Mouse (Mus musculus) limb, embryonic 15.5 days (tissue): ENCODE measurements at regions not wholly inside any gene's neighbourhood (a gene's known extent, or its start where the extent isn't known, plus 50 kb on each side); places are given as distances from the start of the nearest gene placed in this dataset.
A peak's percentile ranks its signal among the peaks of the same experiment; 100 is the strongest.

Experiments used
- ATAC-seq: fragments of 200-750 bp; cut with Nextera tagmentation; 2 replicates; pipeline ENCODE4 v1.8.0; 2017; ENCODE audit warnings: low read depth, moderate TSS enrichment; ENCODE audit not compliant: insufficient number of reproducible peaks, low FRiP score, low TSS enrichment
- H3K27ac ChIP-seq: fragments of 300-500 bp; sonication (generic); 2 replicates; pipeline ENCODE4 v1.5.1; 2015; ENCODE audit warnings: moderate library complexity, mild to moderate bottlenecking, inconsistent platforms
- H3K27me3 ChIP-seq: fragments of 300-500 bp; sonication (generic); 2 replicates; pipeline ENCODE4 v1.6.1; 2015; ENCODE audit warnings: inconsistent platforms
- H3K36me3 ChIP-seq: fragments of 300-500 bp; sonication (generic); 2 replicates; pipeline ENCODE4 v1.6.1; 2015; ENCODE audit warnings: inconsistent platforms
- H3K4me1 ChIP-seq: fragments of 300-500 bp; sonication (generic); 2 replicates; pipeline ENCODE4 v1.6.1; 2015; ENCODE audit warnings: inconsistent platforms
- H3K4me2 ChIP-seq: fragments of 300-500 bp; sonication (generic); 2 replicates; pipeline ENCODE4 v1.6.1; 2015; ENCODE audit warnings: mild to moderate bottlenecking, inconsistent platforms
- H3K4me3 ChIP-seq: fragments of 300-500 bp; sonication (generic); 2 replicates; pipeline ENCODE4 v1.5.1; 2015; ENCODE audit warnings: mild to moderate bottlenecking, inconsistent platforms
- H3K9ac ChIP-seq: fragments of 300-500 bp; sonication (generic); 2 replicates; pipeline ENCODE4 v1.6.1; 2015; ENCODE audit warnings: inconsistent platforms
- H3K9me3 ChIP-seq: fragments of 300-500 bp; sonication (generic); 2 replicates; pipeline ENCODE4 v1.6.1; 2016; ENCODE audit warnings: inconsistent platforms
- WGBS: fragments of 180-500 bp; shearing (Covaris S2); methylation state at CpG from one replicate; pipeline ENCODE4 v1.1.7; 2015; 5-methylcytosine and 5-hydroxymethylcytosine counted together

- Histone ChIP-seq H3K27ac (no peak overlapping the region), H3K4me2 (no peak overlapping the region), H3K4me3 (no peak overlapping the region), H3K27me3 (no peaks in the 10 kb centered on the region), H3K9me3 (no peaks in the 10 kb centered on the region), H3K4me1 (0 out of 2 replicates have a peak, but pooled peaks cover 5% of the 10 kb centered on the region), H3K36me3 (no peaks in the 10 kb centered on the region), H3K9ac (no peak overlapping the region)
- WGBS = 74% methylated on average over 1 of the region's 1 CpGs
- no peak for ATAC-seq
These were observed 229.9 kb upstream of the Trib2 start for GRCm38 (mm10) chr12:16046643-16047042.

- Histone ChIP-seq H3K9me3 (no peaks in the 10 kb centered on the region), H3K27ac (no peak overlapping the region), H3K27me3 (no peaks in the 10 kb centered on the region), H3K4me3 (no peak overlapping the region), H3K36me3 (no peaks in the 10 kb centered on the region), H3K4me2 (no peak overlapping the region), H3K9ac (no peak overlapping the region), H3K4me1 (0 out of 2 replicates have a peak, but pooled peaks cover 5% of the 10 kb centered on the region)
- peak; percentile 35; the same call in 1 of the 2 replicates for ATAC-seq
- WGBS = 40% methylated on average over 5 of the region's 5 CpGs
These were observed 229.2 kb upstream of the Trib2 start for GRCm38 (mm10) chr12:16045791-16046494.

- no peaks in the 10 kb centered on the region for H3K9me3 ChIP-seq
- 89% methylated on average over 8 of the region's 8 CpGs for WGBS
- no peak for ATAC-seq
These were observed 226.9 kb upstream of the Trib2 start for GRCm38 (mm10) chr12:16043466-16044214.

GRCm38 (mm10) chr12:16042362-16042761 is 225.6 kb upstream of the Trib2 start:
- Histone ChIP-seq H3K27ac (no peak overlapping the region), H3K9me3 (no peaks in the 10 kb centered on the region), H3K4me1 (0 out of 2 replicates have a peak, but pooled peaks cover 5% of the 10 kb centered on the region), H3K4me2 (no peak overlapping the region), H3K9ac (no peak overlapping the region), H3K36me3 (no peaks in the 10 kb centered on the region), H3K27me3 (no peaks in the 10 kb centered on the region), H3K4me3 (no peak overlapping the region)
- WGBS = 71% methylated on average over 1 of the region's 1 CpGs
- no peak for ATAC-seq

More at GRCm38 (mm10) chr12:16043466-16044214, 226.9 kb upstream of the Trib2 start:
- no peaks in the 10 kb centered on the region for H3K27me3 ChIP-seq
- H3K27ac ChIP-seq = no peak overlapping the region
- H3K4me3 ChIP-seq = no peak overlapping the region
- H3K4me1 ChIP-seq = 0 out of 2 replicates have a peak, but pooled peaks cover 5% of the 10 kb centered on the region
- no peaks in the 10 kb centered on the region for H3K36me3 ChIP-seq
- H3K4me2 ChIP-seq = no peak overlapping the region
- no peak overlapping the region for H3K9ac ChIP-seq

GRCm38 (mm10) chr12:16041129-16041528 is 224.4 kb upstream of the Trib2 start:
- Histone ChIP-seq H3K4me3 (no peak overlapping the region), H3K4me2 (no peak overlapping the region), H3K9me3 (no peaks in the 10 kb centered on the region), H3K36me3 (no peaks in the 10 kb centered on the region), H3K4me1 (0 out of 2 replicates have a peak, but pooled peaks cover 3% of the 10 kb centered on the region), H3K9ac (no peak overlapping the region), H3K27me3 (no peaks in the 10 kb centered on the region), H3K27ac (no peak overlapping the region)
- no peak for ATAC-seq
- 64% methylated on average over 4 of the region's 4 CpGs for WGBS

- no peaks in the 10 kb centered on the region for H3K27me3 ChIP-seq
- no peak for ATAC-seq
- H3K4me1 ChIP-seq = no peaks in the 10 kb centered on the region
- no peak overlapping the region for H3K27ac ChIP-seq
- no peak overlapping the region for H3K4me2 ChIP-seq
- H3K36me3 ChIP-seq = no peaks in the 10 kb centered on the region
- WGBS = 59% methylated on average over 2 of the region's 2 CpGs
- H3K4me3 ChIP-seq = no peak overlapping the region
- H3K9me3 ChIP-seq = no peaks in the 10 kb centered on the region
- no peak overlapping the region for H3K9ac ChIP-seq
These were observed 218.8 kb upstream of the Trib2 start for GRCm38 (mm10) chr12:16035551-16035950.

GRCm38 (mm10) chr12:16034691-16035515 is 218.2 kb upstream of the Trib2 start:
- Histone ChIP-seq H3K4me3 (no peak overlapping the region), H3K4me1 (no peaks in the 10 kb centered on the region), H3K9ac (no peak overlapping the region), H3K27me3 (no peaks in the 10 kb centered on the region), H3K9me3 (no peaks in the 10 kb centered on the region), H3K4me2 (no peak overlapping the region), H3K36me3 (no peaks in the 10 kb centered on the region), H3K27ac (no peak overlapping the region)
- ATAC-seq = no peak

GRCm38 (mm10) chr12:16026654-16027053 is 209.9 kb upstream of the Trib2 start:
- no peak for ATAC-seq
- no peak overlapping the region for H3K9ac ChIP-seq
- H3K4me1 ChIP-seq = no peaks in the 10 kb centered on the region
- H3K4me3 ChIP-seq = no peak overlapping the region
- H3K4me2 ChIP-seq = no peak overlapping the region
- no peaks in the 10 kb centered on the region for H3K36me3 ChIP-seq
- WGBS = 9% methylated on average over 1 of the region's 1 CpGs
- no peak overlapping the region for H3K27ac ChIP-seq
- no peaks in the 10 kb centered on the region for H3K27me3 ChIP-seq
- no peaks in the 10 kb centered on the region for H3K9me3 ChIP-seq

- H3K27ac ChIP-seq = no peak overlapping the region
- H3K4me2 ChIP-seq = no peak overlapping the region
- no peak overlapping the region for H3K9ac ChIP-seq
- ATAC-seq = no peak
- H3K27me3 ChIP-seq = no peaks in the 10 kb centered on the region
- H3K4me3 ChIP-seq = no peak overlapping the region
- H3K9me3 ChIP-seq = no peaks in the 10 kb centered on the region
- no peaks in the 10 kb centered on the region for H3K36me3 ChIP-seq
- H3K4me1 ChIP-seq = no peaks in the 10 kb centered on the region
- 80% methylated on average over 7 of the region's 7 CpGs for WGBS
These were observed 206.6 kb upstream of the Trib2 start for GRCm38 (mm10) chr12:16023273-16023672.

GRCm38 (mm10) chr12:16021202-16021821 is 204.6 kb upstream of the Trib2 start:
- ATAC-seq = no peak
- WGBS = 42% methylated on average over 1 of the region's 1 CpGs
- H3K27ac ChIP-seq = no peak overlapping the region
- H3K9ac ChIP-seq = no peak overlapping the region
- no peaks in the 10 kb centered on the region for H3K4me1 ChIP-seq
- H3K4me2 ChIP-seq = no peak overlapping the region
- no peaks in the 10 kb centered on the region for H3K27me3 ChIP-seq
- no peaks in the 10 kb centered on the region for H3K36me3 ChIP-seq
- no peak overlapping the region for H3K4me3 ChIP-seq
- no peaks in the 10 kb centered on the region for H3K9me3 ChIP-seq

- Histone ChIP-seq H3K4me3 (no peak overlapping the region), H3K27ac (no peak overlapping the region), H3K4me2 (no peak overlapping the region), H3K9me3 (no peaks in the 10 kb centered on the region), H3K9ac (no peak overlapping the region), H3K27me3 (no peaks in the 10 kb centered on the region), H3K4me1 (no peaks in the 10 kb centered on the region), H3K36me3 (no peaks in the 10 kb centered on the region)
- ATAC-seq = no peak
- 80% methylated on average over 4 of the region's 4 CpGs for WGBS
These were observed 201.5 kb upstream of the Trib2 start for GRCm38 (mm10) chr12:16018237-16018636.
